Mouse (Mus musculus) spleen, embryonic (tissue): Measurements from ENCODE around the gene Smarcc1.
"Not testable (repeated sequence)": the region's sequence is repeated elsewhere in the genome, so short reads cannot be mapped to it uniquely, and the experiment has no call there.

ENCODE experiments used
- CTCF ChIA-PET: fragments of 350-600 bp; sonication (Branson Sonifier 250); formaldehyde crosslinking; loops from one replicate; lab custom pipeline; 2022; lab: Charles Lee

Smarcc1 gene

DNA sequence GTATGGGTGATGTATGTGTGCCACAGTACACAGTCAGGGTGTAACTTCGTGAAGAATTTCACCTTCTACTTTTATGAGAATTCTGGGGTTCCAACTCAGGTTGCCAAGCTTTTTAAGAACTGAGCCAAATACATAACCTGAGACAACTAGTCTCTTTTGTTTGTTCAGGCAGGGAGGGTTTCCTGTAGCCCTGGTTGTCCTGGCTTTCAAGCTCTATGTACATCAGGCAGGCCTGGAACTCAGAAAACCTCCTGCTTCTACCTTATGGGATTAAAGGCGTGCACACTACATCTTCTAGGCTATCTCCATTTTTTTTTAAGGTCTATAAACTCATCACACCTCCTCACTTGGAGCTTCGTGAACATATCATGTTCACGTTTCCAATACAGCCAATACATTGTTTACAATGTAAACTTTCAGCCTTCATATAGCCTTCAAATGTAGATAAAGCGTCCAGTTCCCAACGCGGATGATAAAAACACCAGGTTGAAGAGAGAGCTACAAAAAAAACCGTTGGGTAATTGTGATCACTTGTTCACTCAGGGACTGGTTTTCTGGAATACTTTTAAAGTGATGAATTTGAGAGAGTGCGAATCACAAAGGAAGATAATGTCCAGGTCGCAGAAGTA, 13.5 kb downstream of the Smarcc1 start:
- CTCF ChIA-PET = interaction anchor here (0.9 kb wide), 1 partner anchor 18 kb away, joined by 3 read pairs; no protein-coding TSS in a partner anchor

DNA sequence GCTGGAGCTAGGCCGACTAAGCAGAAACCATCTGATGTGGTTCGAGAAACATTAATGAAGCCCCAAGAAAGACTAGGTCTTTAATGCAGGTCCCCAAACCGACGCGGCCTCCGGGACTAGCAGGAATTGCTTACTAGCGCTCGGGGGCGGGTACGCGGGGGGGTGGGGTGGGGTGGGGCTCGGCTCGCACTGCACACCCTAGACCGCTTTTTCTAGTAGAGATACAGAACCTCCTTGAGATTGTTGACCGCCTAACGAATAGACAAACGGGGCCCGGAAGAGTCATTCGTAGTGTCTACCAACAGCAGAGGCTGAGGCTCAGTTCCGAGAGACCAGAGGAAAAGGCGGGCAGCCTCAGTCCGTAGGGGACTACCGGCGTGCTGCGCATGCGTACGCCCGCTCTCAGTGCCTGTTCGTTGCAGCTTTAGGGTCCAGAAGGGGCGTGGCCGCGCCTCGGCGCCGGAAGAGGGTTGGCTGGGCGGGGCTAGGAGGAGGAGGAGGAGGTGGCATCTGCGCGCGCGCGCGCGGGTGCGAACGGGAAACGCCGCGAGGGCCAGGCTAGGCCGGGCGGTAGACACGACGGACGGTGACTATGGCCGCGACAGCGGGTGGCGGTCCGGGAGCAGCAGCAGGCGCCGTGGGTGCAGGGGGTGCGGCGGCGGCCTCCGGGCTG, 14.2 kb downstream of the Smarcc1 start:
- CTCF ChIA-PET = interaction anchor here (0.9 kb wide), 1 partner anchor 18 kb away, joined by 3 read pairs; no protein-coding TSS in a partner anchor

DNA sequence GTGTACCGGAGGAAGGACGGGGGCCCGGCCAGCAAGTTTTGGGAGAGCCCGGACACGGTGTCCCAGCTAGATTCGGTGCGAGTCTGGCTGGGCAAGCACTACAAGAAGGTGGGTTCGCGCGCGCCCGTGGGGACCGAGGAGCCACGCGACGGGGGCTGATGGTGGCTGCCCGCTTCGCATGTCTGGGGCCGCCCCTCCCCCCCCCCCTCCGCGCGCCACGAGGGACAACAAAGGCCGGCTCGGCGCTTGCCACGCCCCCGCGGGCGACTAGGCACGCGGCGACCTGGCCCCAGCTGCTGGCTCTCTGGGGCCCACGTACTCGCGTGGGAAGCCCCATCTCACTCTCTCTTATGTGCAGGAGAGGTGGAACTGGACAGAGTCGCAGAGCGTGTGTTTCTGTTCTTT, 14.7 kb downstream of the Smarcc1 start:
- CTCF ChIA-PET = interaction anchor here (0.6 kb wide), 1 partner anchor 170 kb away, joined by 4 read pairs; no protein-coding TSS in a partner anchor

DNA sequence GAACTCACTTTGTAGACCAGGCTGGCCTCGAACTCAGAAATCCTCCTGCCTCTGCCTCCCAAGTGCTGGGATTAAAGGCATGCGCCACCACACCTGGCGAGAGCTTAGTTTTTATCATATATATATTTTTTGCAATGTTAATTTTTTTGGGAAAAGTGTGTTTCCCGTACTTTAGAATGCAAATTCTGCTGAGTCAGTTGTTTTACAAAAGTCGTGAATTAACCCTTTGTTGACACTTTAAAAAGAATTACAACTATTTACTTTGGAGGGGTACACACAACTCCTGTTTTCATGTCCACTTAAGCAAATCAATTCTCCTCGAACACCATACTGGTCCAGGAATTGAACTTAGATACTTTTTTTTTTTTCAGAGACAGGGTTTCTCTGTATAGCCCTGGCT, 15.4 kb downstream of the Smarcc1 start:
- CTCF ChIA-PET = no interaction called here

DNA sequence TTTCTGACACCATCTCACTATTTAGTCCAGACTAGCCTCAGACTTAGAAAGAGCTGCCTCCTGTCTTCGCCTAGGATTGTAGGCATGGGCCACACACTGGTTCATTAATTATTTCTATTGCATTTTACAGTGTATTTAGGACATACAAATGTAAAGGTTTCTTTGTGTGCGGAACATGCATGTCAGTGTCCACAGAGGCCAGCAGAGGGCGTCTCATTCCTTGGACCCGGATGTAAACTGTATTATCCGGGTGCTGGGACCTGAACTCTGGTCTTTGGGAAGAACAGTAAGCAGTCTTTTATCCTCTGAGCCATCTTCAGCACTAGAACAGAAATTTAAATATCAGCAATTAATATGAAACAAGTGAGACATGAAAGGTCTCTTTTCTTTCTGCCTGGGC, 16.7 kb downstream of the Smarcc1 start:
- CTCF ChIA-PET = no interaction called here

DNA sequence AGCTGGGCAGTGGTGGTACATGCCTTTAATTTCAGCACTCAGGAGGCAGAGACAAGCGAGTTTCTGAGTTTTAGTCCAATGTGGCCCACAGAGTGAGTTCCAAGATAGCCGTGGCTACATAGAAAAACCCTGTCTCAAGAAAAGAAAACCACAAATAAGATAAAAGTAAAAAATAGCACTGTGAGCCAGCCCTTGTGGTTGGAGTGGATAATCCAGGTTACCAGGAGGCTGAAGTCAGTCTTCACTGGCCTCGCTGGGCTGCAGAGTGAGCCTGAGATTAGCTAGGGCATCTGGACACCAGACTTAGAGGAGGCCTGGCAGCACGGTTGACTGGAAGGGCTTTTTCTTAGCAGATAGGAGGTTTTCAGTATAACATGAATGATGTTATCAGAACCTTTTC, 21.6 kb downstream of the Smarcc1 start:
- CTCF ChIA-PET = interaction anchor here (0.7 kb wide), 1 partner anchor 309 kb away, joined by 4 read pairs; no protein-coding TSS in a partner anchor

DNA sequence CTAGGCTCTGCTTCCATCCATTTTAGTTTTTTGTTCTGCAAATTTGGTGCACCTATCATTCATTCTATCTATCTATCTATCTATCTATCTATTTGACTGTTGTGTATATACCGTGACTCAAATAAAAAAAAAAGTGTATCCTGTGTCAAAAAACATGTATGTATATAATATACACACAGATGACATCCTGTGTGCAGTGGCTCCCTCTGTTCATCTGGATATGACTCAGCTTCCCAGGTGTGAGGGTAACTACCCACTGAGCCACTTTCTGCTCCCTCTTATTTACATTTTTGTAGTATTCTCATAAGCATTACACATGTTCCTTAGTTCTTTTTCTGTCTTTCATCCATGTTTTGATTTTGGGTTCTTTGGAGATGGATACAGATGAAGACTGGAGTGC, 24.6 kb downstream of the Smarcc1 start:
- CTCF ChIA-PET = no interaction called here

DNA sequence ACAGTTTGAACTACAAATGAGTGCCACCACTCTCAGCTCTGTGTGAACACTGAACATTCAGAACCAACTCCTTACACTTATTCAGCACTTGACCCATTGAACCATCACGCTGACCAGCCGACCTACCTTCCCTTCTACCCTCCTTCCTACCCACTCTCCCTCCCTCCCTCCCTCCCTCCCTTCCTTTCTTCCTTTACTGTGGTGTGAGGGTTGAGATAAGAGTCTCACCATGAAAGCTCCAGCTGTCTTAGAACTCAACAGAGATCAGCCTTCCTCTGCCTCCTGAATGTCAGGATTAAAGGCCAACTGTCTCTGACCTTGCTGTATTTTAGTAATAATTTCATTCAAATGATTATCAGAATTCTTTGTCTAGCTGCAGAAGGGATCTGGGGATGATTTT, 31.1 kb downstream of the Smarcc1 start:
- CTCF ChIA-PET = interaction anchor here (0.6 kb wide), 1 partner anchor 27 kb away, joined by 6 read pairs; no protein-coding TSS in a partner anchor

DNA sequence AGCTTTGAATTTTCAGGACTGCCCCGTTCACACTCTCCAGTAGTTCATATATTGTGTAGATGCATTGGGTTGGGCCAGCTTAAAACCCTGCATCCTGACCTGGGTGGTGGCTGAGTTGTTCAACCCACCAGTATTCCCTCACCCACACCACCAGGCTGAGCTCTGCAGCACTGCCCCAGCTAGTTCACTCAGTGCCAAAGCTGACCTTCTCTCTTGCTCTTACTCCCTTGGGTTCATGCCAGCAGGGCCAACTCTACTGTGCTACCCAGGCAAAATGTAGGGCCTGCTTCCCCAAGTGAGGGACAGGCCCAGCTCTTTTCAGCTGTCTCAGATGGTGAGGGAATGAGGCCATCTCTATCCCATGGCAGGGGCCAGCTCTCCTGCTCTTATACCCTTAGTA, 41.5 kb downstream of the Smarcc1 start:
- CTCF ChIA-PET = no interaction called here

DNA sequence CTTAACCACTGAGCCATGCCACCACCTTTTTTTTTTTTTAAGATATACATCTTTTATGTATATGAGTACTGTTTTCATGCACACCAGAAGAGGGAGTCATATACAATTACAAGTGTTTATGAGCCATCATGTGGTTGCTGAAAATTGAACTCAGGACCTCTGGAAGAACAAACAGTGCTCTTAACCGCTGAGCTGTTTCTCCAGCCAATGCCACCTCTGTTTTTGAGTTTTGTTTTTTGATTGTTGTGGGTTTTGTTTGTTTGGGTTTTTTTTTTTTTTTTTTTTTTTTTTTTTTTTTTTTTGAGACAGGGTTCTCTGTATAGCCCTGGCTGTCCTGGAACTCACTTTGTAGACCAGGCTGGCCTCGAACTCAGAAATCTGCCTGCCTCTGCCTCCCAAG, 43.0 kb downstream of the Smarcc1 start:
- CTCF ChIA-PET = not testable (repeated sequence)

DNA sequence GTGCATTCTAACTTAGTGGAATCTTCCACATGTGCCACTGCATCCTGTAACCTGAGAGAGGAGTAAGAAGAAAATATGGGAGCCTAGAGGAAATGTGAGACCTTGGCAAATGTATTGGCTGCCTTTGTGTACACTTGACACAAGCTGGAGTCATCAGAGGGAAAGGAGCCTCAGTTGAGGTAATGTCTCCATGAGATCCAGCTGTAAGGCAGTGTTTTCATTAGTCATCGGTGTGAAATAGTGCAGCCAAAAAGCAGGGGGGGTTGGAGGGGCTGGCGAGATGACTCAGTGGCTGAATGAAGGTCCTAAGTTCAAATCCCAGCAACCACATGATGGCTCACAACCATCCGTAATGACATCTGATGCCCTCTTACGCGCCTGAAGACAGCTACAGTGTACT, 44.9 kb downstream of the Smarcc1 start:
- CTCF ChIA-PET = no interaction called here

DNA sequence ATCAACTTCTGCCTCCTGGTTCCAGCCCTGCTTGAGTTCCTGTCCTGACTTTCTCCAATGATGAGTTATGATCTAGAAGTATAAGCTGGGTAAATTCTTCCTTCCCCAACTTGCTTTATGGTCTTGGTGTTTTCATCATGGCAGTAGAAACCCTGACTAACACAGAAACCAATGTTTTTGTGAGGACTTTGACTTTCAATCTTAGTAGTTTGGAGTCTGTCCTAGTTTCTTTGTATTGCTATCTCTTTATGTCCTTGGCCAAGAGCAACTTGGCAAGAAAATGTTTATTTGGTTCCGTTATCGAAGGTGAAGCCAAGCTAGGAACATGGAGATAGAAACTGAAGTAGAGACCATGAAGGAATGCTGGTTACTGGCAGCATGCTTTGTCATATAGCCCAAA, 45.6 kb downstream of the Smarcc1 start:
- CTCF ChIA-PET = no interaction called here

DNA sequence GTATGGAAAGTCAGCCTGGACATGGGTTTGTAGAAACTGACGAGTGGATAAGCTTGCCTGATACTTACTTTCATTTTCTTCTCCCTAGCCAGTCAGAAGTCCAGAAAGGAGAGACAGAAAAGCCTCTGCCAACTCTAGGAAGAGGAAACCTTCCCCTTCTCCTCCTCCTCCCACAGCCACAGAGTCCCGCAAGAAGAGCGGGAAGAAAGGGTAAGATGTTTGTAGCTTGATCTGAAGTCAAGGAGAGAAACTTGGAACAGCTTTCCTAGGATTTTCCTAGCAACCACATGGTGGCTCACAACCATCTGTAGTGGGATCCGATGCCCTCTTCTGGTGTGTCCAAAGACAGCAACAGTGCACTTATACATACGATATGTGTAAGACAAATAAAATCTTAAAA, 53.4 kb downstream of the Smarcc1 start:
- CTCF ChIA-PET = no interaction called here

DNA sequence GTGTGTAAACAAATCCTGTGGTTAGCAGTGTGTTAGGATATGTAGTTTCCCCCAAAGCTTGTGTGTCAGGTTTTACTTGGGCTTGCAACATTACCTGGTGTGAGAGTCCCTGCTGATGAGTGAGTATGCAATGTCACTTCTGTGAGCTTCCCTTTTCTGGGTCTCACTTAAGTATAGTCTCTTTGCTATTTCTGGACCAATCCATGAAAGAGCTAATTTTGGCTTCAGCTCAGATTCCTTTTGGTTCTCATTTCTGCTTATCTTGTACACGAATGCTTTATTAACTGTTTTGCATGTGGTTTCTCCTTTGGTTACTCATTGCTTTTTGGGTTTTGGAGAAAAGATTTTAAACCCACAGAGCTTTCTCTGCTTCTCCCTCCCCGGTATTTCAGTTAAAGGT, 82.4 kb downstream of the Smarcc1 start:
- CTCF ChIA-PET = no interaction called here

DNA sequence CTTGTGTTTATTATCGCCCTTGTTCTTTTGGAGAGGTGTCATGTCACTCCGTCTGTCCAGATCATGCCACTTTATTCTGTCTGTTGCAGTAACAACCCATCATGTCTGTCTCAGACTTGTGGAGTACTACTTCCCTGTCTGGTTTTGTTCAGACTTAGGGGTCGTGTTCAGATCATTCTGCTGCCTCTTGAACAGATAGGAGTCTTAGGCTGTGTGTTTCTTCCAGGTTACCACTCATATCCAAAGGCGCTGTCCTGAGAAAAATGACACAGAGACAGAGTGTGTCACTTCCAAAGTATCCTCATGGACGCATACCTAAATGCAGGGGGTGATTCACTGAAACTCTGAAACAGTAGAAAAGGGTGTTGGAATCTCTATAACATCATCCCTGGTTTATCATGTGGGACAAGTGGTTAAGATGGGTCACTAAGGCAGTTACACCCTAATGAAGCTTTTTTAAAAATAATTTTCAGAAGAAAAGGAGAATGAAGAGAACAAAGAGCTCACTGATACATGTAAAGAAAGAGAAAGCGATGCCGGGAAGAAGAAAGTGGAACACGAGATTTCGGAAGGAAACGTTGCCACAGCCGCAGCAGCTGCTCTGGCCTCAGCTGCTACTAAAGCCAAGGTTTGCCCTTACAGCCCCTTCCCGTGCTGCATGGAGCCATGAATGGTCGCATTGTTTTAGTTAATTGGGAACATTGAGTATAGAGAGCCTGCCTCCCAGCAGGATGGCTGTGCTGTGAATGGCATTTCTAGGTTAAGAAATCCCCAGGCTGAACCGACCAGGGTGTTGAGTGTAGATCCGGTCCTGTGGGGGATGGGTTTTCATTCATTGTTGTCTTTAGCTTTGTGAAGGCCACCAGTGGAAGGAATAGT, 88.3 kb downstream of the Smarcc1 start:
- CTCF ChIA-PET = no interaction called here

DNA sequence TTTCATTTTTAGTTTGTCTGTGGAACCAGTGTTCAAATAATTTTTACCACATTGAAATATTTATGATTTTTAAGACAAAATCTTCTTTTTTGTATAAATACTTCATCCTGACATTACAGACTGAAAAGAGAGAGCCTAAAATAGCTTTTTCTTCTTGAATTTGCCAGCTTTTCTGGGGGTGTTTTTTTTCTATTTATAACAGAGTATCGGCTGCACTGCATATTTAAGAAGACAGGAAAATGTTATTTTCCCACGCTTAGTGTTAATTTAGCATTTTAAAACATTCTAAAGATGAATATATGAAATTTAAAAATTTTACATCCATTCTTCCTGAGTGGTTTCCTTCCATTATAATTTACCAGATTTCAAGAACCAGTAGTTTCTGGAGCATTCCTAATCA, 88.9 kb downstream of the Smarcc1 start:
- CTCF ChIA-PET = no interaction called here

DNA sequence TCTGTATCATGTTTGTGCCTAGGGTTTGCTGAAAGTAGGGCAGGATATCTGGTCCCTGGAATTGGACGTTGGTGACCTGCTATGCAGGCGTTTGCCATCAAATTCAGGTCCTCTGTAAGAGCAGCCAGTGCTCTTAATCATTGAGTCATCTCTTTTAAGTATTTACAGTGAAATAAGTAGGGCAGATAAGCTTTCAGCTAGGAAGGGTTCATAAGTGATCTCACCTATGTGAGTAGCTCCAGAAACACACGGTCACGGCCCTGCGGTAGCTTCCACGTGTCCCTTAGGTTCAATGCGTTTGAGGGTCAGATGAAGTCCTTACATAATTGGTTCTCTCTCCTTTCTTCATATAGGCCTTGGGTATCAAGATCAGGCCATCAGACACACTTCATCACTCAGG, 90.8 kb downstream of the Smarcc1 start:
- CTCF ChIA-PET = no interaction called here

DNA sequence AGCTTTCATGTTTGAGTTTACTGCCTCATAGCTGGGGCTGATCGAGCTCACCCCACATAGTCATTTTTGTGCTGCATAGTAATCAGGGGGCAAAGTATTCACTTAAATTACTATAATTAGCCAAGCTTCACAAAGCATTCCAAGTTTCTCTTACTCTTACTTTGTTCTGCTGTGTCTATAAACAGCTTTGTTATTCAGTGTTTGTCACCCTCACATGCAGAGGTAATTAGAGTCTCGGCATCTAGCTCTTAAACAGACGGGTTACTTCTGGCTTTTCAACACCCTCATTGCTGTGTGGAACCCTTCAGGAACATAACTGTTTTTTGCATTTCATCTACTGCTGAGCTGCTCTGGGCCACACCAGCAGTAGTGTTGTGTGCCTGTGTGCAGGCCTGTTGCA, 91.5 kb downstream of the Smarcc1 start:
- CTCF ChIA-PET = no interaction called here

DNA sequence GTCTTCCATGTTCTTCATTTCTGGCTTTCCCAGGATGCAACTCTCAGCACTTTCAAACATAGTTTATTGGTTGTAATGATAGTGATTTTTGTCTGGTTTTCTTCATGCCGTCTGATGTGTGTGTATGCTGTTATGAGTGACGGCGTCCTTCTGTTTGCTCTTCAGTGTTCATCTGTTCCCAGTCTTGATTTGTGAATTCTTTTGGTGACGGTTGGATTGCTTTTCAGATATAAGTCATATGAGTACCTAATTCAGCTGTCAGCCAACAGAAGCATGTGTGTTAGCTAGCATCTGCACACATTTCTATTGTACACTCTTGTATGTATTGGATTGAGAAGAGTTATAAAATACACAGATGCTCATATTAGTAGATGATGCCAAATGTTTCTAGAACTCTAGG, 106.8 kb downstream of the Smarcc1 start:
- CTCF ChIA-PET = no interaction called here

DNA sequence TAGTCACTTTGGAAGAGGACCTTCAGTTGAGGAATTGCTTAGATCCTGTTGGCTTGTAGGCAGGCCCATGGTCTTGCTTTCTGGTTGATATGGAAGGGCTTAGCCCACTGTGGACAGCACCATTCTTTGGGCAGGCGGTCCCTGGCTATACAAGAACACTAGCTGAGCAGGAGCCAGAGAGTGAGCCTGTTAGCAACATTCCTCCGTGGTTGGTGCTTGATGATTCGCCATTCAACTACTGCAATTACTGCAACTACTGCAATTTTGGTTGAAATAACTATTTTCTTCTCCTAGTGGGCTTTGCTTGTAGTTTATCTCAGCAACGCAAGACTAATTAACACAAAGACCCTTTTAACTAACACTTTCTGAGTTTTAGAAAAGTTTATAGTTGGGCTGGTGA, 108.7 kb downstream of the Smarcc1 start:
- CTCF ChIA-PET = no interaction called here

DNA sequence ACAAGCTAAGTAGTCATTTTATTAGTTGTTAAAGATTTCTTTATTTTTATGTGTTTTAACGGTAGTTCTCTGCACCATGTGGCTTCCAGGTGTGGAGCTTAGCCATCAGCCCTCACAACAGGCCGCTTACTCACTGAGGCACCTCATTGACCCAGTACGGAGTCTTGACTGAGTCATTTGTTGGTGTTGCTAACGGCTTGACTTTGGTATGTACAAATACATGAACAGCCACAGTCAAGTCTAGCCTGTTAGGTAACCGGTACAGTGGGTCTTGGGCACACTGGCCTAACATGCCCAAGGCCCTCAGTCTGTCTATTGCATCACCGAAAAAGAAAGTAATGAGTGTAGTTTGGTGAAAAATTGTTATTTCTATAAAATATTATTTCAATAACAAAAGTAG, 111.2 kb downstream of the Smarcc1 start:
- CTCF ChIA-PET = no interaction called here

DNA sequence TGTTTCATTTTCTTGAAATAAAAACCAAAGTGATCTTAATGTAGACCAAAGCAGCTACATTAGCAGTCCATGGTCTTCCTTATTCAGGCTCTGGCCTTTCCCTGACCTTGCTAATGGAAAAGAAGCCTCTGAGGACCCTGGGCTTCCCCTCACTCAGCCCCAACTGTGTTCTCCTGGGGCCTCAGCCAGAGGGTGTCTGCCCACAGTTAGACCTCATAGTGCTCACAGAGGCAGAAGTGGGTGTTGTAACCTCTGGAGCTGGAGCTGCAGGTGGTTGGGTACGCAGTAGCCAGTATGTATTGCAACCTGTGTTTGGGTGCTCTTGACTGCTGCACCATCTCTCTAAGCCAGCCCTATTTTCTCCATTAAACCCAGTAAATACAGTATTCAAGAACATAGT, 111.6 kb downstream of the Smarcc1 start:
- CTCF ChIA-PET = no interaction called here
